13 mouse cellular contexts compared by ENCODE assay signal in genomic region chr5:120570289-120570897, GRCm38 (mm10). TPM values are rescaled to one million over a fixed set of nuclear protein-coding genes. Genes with fewer than 3 reads are reported as not detected.
DNase-seq lines count a peak whose midpoint lies in the region; ATAC-seq lines count a peak whose summit lies in the region.
"Had no signal": no experiment of that assay in that cellular context is flagged by ENCODE, and none has a peak within 500 bp of the region (broad histone marks: within the 10 kb centered on the region; RNA-seq: fewer than 3 reads in every experiment).

No protein-coding gene starts in this region.

- H3K4me1 ChIP-seq in hindbrain, embryonic 14.5 days (replicated peaks; ENCODE audit: control insufficient read depth, insufficient read depth, low read length), result peaks cover 67% of the 10 kb centered on the region
- peaks cover 73% of the 10 kb centered on the region for H3K4me1 ChIP-seq in hindbrain, embryonic 10.5 days (replicated peaks)
- peaks cover 80% of the 10 kb centered on the region for H3K4me1 ChIP-seq in neural tube, embryonic 13.5 days (replicated peaks)
- peaks cover 78% of the 10 kb centered on the region for H3K4me1 ChIP-seq in limb, embryonic 13.5 days
- peaks cover 64% of the 10 kb centered on the region for H3K4me1 ChIP-seq in stomach, embryonic 16.5 days (ENCODE audit: control insufficient read depth, insufficient read depth, low read length)

- intact Hi-C loops in left cerebral cortex, postnatal 10 days (cut with DNase I), result no loop called here

- WGBS in hindbrain, embryonic 14.5 days, result 77% methylated on average over 11 of the region's 11 CpGs
- WGBS in hindbrain, embryonic 10.5 days, result 89% methylated on average over 11 of the region's 11 CpGs
- 74% methylated on average over 11 of the region's 11 CpGs for WGBS in neural tube, embryonic 13.5 days
- 74% methylated on average over 11 of the region's 11 CpGs for WGBS in limb, embryonic 13.5 days
- WGBS in stomach, embryonic 16.5 days, result 72% methylated on average over 11 of the region's 11 CpGs

- ATAC-seq in hindbrain, embryonic 14.5 days (ENCODE audit: low FRiP score), result no peak
- ATAC-seq in neural tube, embryonic 13.5 days (ENCODE audit: low read depth), result no peak
- ATAC-seq in limb, embryonic 13.5 days (ENCODE audit: low FRiP score, low read depth), result no peak
- ATAC-seq in stomach, embryonic 16.5 days (ENCODE audit: insufficient read depth, low FRiP score), result no peak
- ATAC-seq: forebrain, embryonic 14.5 days; midbrain, embryonic 16.5 days had no signal

- H3K9ac ChIP-seq in hindbrain, embryonic 14.5 days, result no peak overlapping the region
- H3K9ac ChIP-seq in neural tube, embryonic 13.5 days, result no peak overlapping the region
- no peak overlapping the region for H3K9ac ChIP-seq in limb, embryonic 13.5 days
- H3K9ac ChIP-seq in stomach, embryonic 16.5 days (ENCODE audit: low read length), result 0 out of 2 replicates have a peak overlapping the region, but pooled peaks have one; percentile 14
- H3K9ac ChIP-seq: liver, embryonic 14.5 days had no signal

- no peaks in the 10 kb centered on the region for H3K36me3 ChIP-seq in hindbrain, embryonic 14.5 days (replicated peaks; ENCODE audit: control insufficient read depth, insufficient read depth)
- no peaks in the 10 kb centered on the region for H3K36me3 ChIP-seq in hindbrain, embryonic 10.5 days
- H3K36me3 ChIP-seq in neural tube, embryonic 13.5 days, result no peaks in the 10 kb centered on the region
- peaks cover 5% of the 10 kb centered on the region; the same call in 1 of the 2 replicates for H3K36me3 ChIP-seq in limb, embryonic 13.5 days
- H3K36me3 ChIP-seq in stomach, embryonic 16.5 days (ENCODE audit: control insufficient read depth, insufficient read depth, low read length), result no peaks in the 10 kb centered on the region
- H3K36me3 ChIP-seq: heart, embryonic 10.5 days had no signal

- H3K4me3 ChIP-seq in hindbrain, embryonic 14.5 days (replicated peaks; ENCODE audit: low read length), result no peak overlapping the region
- no peak overlapping the region for H3K4me3 ChIP-seq in hindbrain, embryonic 10.5 days
- no peak overlapping the region for H3K4me3 ChIP-seq in neural tube, embryonic 13.5 days
- H3K4me3 ChIP-seq in limb, embryonic 13.5 days, result no peak overlapping the region
- H3K4me3 ChIP-seq in stomach, embryonic 16.5 days (replicated peaks; ENCODE audit: low read length), result no peak overlapping the region
- H3K4me3 ChIP-seq: heart, embryonic 10.5 days had no signal

- peak overlapping the region; percentile 59 for H3K27ac ChIP-seq in hindbrain, embryonic 14.5 days
- no peak overlapping the region for H3K27ac ChIP-seq in hindbrain, embryonic 10.5 days
- peak overlapping the region; percentile 71 for H3K27ac ChIP-seq in neural tube, embryonic 13.5 days (replicated peaks)
- H3K27ac ChIP-seq in limb, embryonic 13.5 days, result peak overlapping the region; percentile 83; the same call in 1 of the 2 replicates
- H3K27ac ChIP-seq in stomach, embryonic 16.5 days (ENCODE audit: low read length), result peak overlapping the region; percentile 77
- H3K27ac ChIP-seq: liver, embryonic 14.5 days had no signal

- H3K9me3 ChIP-seq in hindbrain, embryonic 14.5 days (ENCODE audit: control insufficient read depth, low read length), result no peaks in the 10 kb centered on the region
- H3K9me3 ChIP-seq in hindbrain, embryonic 10.5 days, result no peaks in the 10 kb centered on the region
- no peaks in the 10 kb centered on the region for H3K9me3 ChIP-seq in neural tube, embryonic 13.5 days
- H3K9me3 ChIP-seq in limb, embryonic 13.5 days, result no peaks in the 10 kb centered on the region
- no peaks in the 10 kb centered on the region for H3K9me3 ChIP-seq in stomach, embryonic 16.5 days (replicated peaks; ENCODE audit: control insufficient read depth, low read length)
- H3K9me3 ChIP-seq: heart, embryonic 10.5 days had no signal

- no peak for DNase-seq in hindbrain, embryonic 14.5 days (ENCODE audit: low spot score)
- no peak for DNase-seq in hindbrain, embryonic 10.5 days (ENCODE audit: low spot score)
- no peak for DNase-seq in neural tube, embryonic 10.5 days (ENCODE audit: extremely low spot score, low spot score)
- no peak for DNase-seq in left cerebral cortex, postnatal 10 days (ENCODE audit: extremely low spot score in 1 of 2, low spot score in 2 of 2)
- DNase-seq in urinary bladder, postnatal 4 days (ENCODE audit: low spot score in 2 of 2), result no peak
- DNase-seq: right cerebral cortex, adult 18-20 months had no signal

- H3K27me3 ChIP-seq in hindbrain, embryonic 14.5 days (ENCODE audit: control insufficient read depth, insufficient read depth, low read length), result no peaks in the 10 kb centered on the region
- H3K27me3 ChIP-seq in hindbrain, embryonic 10.5 days (ENCODE audit: insufficient read depth, poor library complexity, severe bottlenecking), result no peaks in the 10 kb centered on the region
- no peaks in the 10 kb centered on the region for H3K27me3 ChIP-seq in neural tube, embryonic 13.5 days
- no peaks in the 10 kb centered on the region for H3K27me3 ChIP-seq in limb, embryonic 13.5 days
- H3K27me3 ChIP-seq in stomach, embryonic 16.5 days (ENCODE audit: control insufficient read depth, insufficient read depth, low read length), result no peaks in the 10 kb centered on the region

- H3K4me2 ChIP-seq in hindbrain, embryonic 14.5 days (replicated peaks), result no peak overlapping the region
- no peak overlapping the region for H3K4me2 ChIP-seq in neural tube, embryonic 13.5 days
- peak overlapping the region; percentile 20 for H3K4me2 ChIP-seq in limb, embryonic 13.5 days (replicated peaks)
- no peak overlapping the region for H3K4me2 ChIP-seq in stomach, embryonic 16.5 days (ENCODE audit: low read depth, low read length)

RNA-seq across cellular contexts. Expression of gene Tpcn1, which starts 18.1 kb away (rescaled TPM):
- polyA plus RNA-seq in hindbrain, embryonic 14.5 days (2014; fragmentation: Nextera tagmentation; extraction: Ambion mirVana), result 13.4 and 15.7 TPM in 2 replicates
- 12.5 and 12.9 TPM in 2 replicates for polyA plus RNA-seq in hindbrain, embryonic 10.5 days (2016; fragmentation: Nextera tagmentation; extraction: Ambion mirVana)
- polyA plus RNA-seq in neural tube, embryonic 13.5 days (2015; fragmentation: Nextera tagmentation; extraction: Ambion mirVana), result 22.4 and 22.5 TPM in 2 replicates
- polyA plus RNA-seq in limb, embryonic 13.5 days (2015; fragmentation: Nextera tagmentation; extraction: Ambion mirVana), result 23.7 and 24.0 TPM in 2 replicates
- 21.5 and 23.8 TPM in 2 replicates for polyA plus RNA-seq in stomach, embryonic 16.5 days (2015; fragmentation: Nextera tagmentation; extraction: Ambion mirVana)
- 10 to 100 TPM; 39.2 to 45.2 TPM for total RNA-seq in left cerebral cortex, postnatal 10 days (2021)

RNA-seq across cellular contexts. Expression of gene Iqcd, which starts 18.4 kb away (rescaled TPM):
- polyA plus RNA-seq in hindbrain, embryonic 14.5 days (2014; fragmentation: Nextera tagmentation; extraction: Ambion mirVana), result 1.5 and 1.9 TPM in 2 replicates
- polyA plus RNA-seq in hindbrain, embryonic 10.5 days (2016; fragmentation: Nextera tagmentation; extraction: Ambion mirVana), result 1.3 and 2.8 TPM in 2 replicates
- 0.94 and 1.0 TPM in 2 replicates for polyA plus RNA-seq in neural tube, embryonic 13.5 days (2015; fragmentation: Nextera tagmentation; extraction: Ambion mirVana)
- 0.68 and 0.69 TPM in 2 replicates for polyA plus RNA-seq in limb, embryonic 13.5 days (2015; fragmentation: Nextera tagmentation; extraction: Ambion mirVana)
- polyA plus RNA-seq in stomach, embryonic 16.5 days (2015; fragmentation: Nextera tagmentation; extraction: Ambion mirVana), result 0.34 and 0.67 TPM in 2 replicates
- under 1 TPM; 0.36 to 0.47 TPM for total RNA-seq in left cerebral cortex, postnatal 10 days (2021)

RNA-seq across cellular contexts. Expression of gene Rita1, which starts 42.0 kb away (rescaled TPM):
- polyA plus RNA-seq in hindbrain, embryonic 14.5 days (2014; fragmentation: Nextera tagmentation; extraction: Ambion mirVana), result 20.1 and 20.6 TPM in 2 replicates
- polyA plus RNA-seq in hindbrain, embryonic 10.5 days (2016; fragmentation: Nextera tagmentation; extraction: Ambion mirVana), result 19.0 and 19.6 TPM in 2 replicates
- 19.9 and 25.1 TPM in 2 replicates for polyA plus RNA-seq in neural tube, embryonic 13.5 days (2015; fragmentation: Nextera tagmentation; extraction: Ambion mirVana)
- 15.6 and 17.9 TPM in 2 replicates for polyA plus RNA-seq in limb, embryonic 13.5 days (2015; fragmentation: Nextera tagmentation; extraction: Ambion mirVana)
- 13.4 and 13.5 TPM in 2 replicates for polyA plus RNA-seq in stomach, embryonic 16.5 days (2015; fragmentation: Nextera tagmentation; extraction: Ambion mirVana)
- 10 to 100 TPM; 29.5 to 31.2 TPM for total RNA-seq in left cerebral cortex, postnatal 10 days (2021)

RNA-seq across cellular contexts. Expression of gene Ddx54, which starts 42.1 kb away (rescaled TPM):
- 27.8 and 29.8 TPM in 2 replicates for polyA plus RNA-seq in hindbrain, embryonic 14.5 days (2014; fragmentation: Nextera tagmentation; extraction: Ambion mirVana)
- polyA plus RNA-seq in hindbrain, embryonic 10.5 days (2016; fragmentation: Nextera tagmentation; extraction: Ambion mirVana), result 62.2 and 64.7 TPM in 2 replicates
- polyA plus RNA-seq in neural tube, embryonic 13.5 days (2015; fragmentation: Nextera tagmentation; extraction: Ambion mirVana), result 44.6 and 45.7 TPM in 2 replicates
- polyA plus RNA-seq in limb, embryonic 13.5 days (2015; fragmentation: Nextera tagmentation; extraction: Ambion mirVana), result 46.5 and 47.2 TPM in 2 replicates
- 41.9 and 45.6 TPM in 2 replicates for polyA plus RNA-seq in stomach, embryonic 16.5 days (2015; fragmentation: Nextera tagmentation; extraction: Ambion mirVana)
- 10 to 100 TPM; 47.5 to 48.8 TPM for total RNA-seq in left cerebral cortex, postnatal 10 days (2021)

RNA-seq across cellular contexts. Expression of gene Slc8b1, which starts 59.4 kb away (rescaled TPM):
- 1.3 and 1.4 TPM in 2 replicates for polyA plus RNA-seq in hindbrain, embryonic 14.5 days (2014; fragmentation: Nextera tagmentation; extraction: Ambion mirVana)
- 4.4 and 5.8 TPM in 2 replicates for polyA plus RNA-seq in hindbrain, embryonic 10.5 days (2016; fragmentation: Nextera tagmentation; extraction: Ambion mirVana)
- 3.0 and 3.6 TPM in 2 replicates for polyA plus RNA-seq in neural tube, embryonic 13.5 days (2015; fragmentation: Nextera tagmentation; extraction: Ambion mirVana)
- polyA plus RNA-seq in limb, embryonic 13.5 days (2015; fragmentation: Nextera tagmentation; extraction: Ambion mirVana), result 6.1 and 6.9 TPM in 2 replicates
- 8.6 and 9.2 TPM in 2 replicates for polyA plus RNA-seq in stomach, embryonic 16.5 days (2015; fragmentation: Nextera tagmentation; extraction: Ambion mirVana)
- 1 to 10 TPM; 3.5 to 4.0 TPM for total RNA-seq in left cerebral cortex, postnatal 10 days (2021)
